Mouse (Mus musculus) testis, postnatal 14 days (tissue): ENCODE results near the gene Wdr75.

Source experiments
- DNase-seq: peaks from one replicate; pipeline ENCODE4 v3.0.0; 2021; ENCODE audit warnings: low spot score

Wdr75 gene

GRCm38 (mm10) chr1:45837736-45838135, 42.8 kb downstream of the Wdr75 start:
- peak; percentile 25 for DNase-seq

- no peak for DNase-seq
These were observed 43.3 kb downstream of the Wdr75 start for GRCm38 (mm10) chr1:45838271-45838670.

- DNase-seq: no peak
These were observed 50.5 kb downstream of the Wdr75 start for GRCm38 (mm10) chr1:45845466-45845865.

GRCm38 (mm10) chr1:45858038-45858437, 63.1 kb downstream of the Wdr75 start:
- DNase-seq: no peak

GRCm38 (mm10) chr1:45860349-45860748, 65.4 kb downstream of the Wdr75 start:
- no peak for DNase-seq

GRCm38 (mm10) chr1:45861162-45861561, 66.2 kb downstream of the Wdr75 start:
- DNase-seq: no peak

GRCm38 (mm10) chr1:45863641-45864040, 68.7 kb downstream of the Wdr75 start:
- DNase-seq: no peak

- DNase-seq: no peak
These were observed 69.6 kb downstream of the Wdr75 start for GRCm38 (mm10) chr1:45864564-45865014.

GRCm38 (mm10) chr1:45865316-45865715, 70.3 kb downstream of the Wdr75 start:
- DNase-seq: no peak

GRCm38 (mm10) chr1:45865727-45866126, 70.8 kb downstream of the Wdr75 start:
- no peak for DNase-seq

- DNase-seq: no peak
These were observed 71.5 kb downstream of the Wdr75 start for GRCm38 (mm10) chr1:45866288-45867018.

- no peak for DNase-seq
These were observed 73.1 kb downstream of the Wdr75 start for GRCm38 (mm10) chr1:45868050-45868449.

GRCm38 (mm10) chr1:45868479-45869137, 73.6 kb downstream of the Wdr75 start:
- DNase-seq: no peak
